Mouse (Mus musculus): ENCODE measurements around the gene Hoxd4.
A peak's percentile ranks its signal among the peaks of the same experiment; 100 is the strongest.

The Hoxd4 gene

GRCm38 (mm10) chr2:74704999-74705466 is 6.7 kb upstream of the Hoxd4 start:
- no peak for DNase-seq (ENCODE audit: extremely low read depth, low read depth)

GRCm38 (mm10) chr2:74705467-74706089 is 6.2 kb upstream of the Hoxd4 start:
- no peak for DNase-seq (ENCODE audit: extremely low read depth, low read depth)

GRCm38 (mm10) chr2:74706393-74706960 is 5.3 kb upstream of the Hoxd4 start:
- DNase-seq (ENCODE audit: extremely low read depth, low read depth): no peak

- DNase-seq (ENCODE audit: extremely low read depth, low read depth): no peak
These were observed 4.1 kb upstream of the Hoxd4 start for GRCm38 (mm10) chr2:74707599-74707998.

- DNase-seq (ENCODE audit: extremely low read depth, low read depth): no peak
These were observed 3.1 kb upstream of the Hoxd4 start for GRCm38 (mm10) chr2:74708676-74709075.

- DNase-seq (ENCODE audit: extremely low read depth, low read depth): no peak
These were observed 2.0 kb upstream of the Hoxd4 start for GRCm38 (mm10) chr2:74709465-74710419.

- DNase-seq (ENCODE audit: extremely low read depth, low read depth): no peak
These were observed 693 bp upstream of the Hoxd4 start for GRCm38 (mm10) chr2:74710929-74711543.

GRCm38 (mm10) chr2:74713239-74714150 is 1.8 kb downstream of the Hoxd4 start:
- DNase-seq (ENCODE audit: extremely low read depth, low read depth): no peak

- no peak for DNase-seq (ENCODE audit: extremely low read depth, low read depth)
These were observed 2.5 kb downstream of the Hoxd4 start for GRCm38 (mm10) chr2:74714156-74714789.

- DNase-seq (ENCODE audit: extremely low read depth, low read depth): no peak
These were observed 3.2 kb downstream of the Hoxd4 start for GRCm38 (mm10) chr2:74714881-74715280.

- DNase-seq (ENCODE audit: extremely low read depth, low read depth): peak; percentile 70
These were observed 3.9 kb downstream of the Hoxd4 start for GRCm38 (mm10) chr2:74715504-74716241.

- no peak for DNase-seq (ENCODE audit: extremely low read depth, low read depth)
These were observed 8.7 kb downstream of the Hoxd4 start for GRCm38 (mm10) chr2:74720384-74720783.

GRCm38 (mm10) chr2:74720955-74721491 is 9.3 kb downstream of the Hoxd4 start:
- DNase-seq (ENCODE audit: extremely low read depth, low read depth): no peak

GRCm38 (mm10) chr2:74721882-74722281 is 10.2 kb downstream of the Hoxd4 start:
- DNase-seq (ENCODE audit: extremely low read depth, low read depth): no peak

- DNase-seq (ENCODE audit: extremely low read depth, low read depth): no peak
These were observed 11.2 kb downstream of the Hoxd4 start for GRCm38 (mm10) chr2:74722949-74723348.

GRCm38 (mm10) chr2:74724244-74725015 is 12.7 kb downstream of the Hoxd4 start:
- DNase-seq (ENCODE audit: extremely low read depth, low read depth): no peak

GRCm38 (mm10) chr2:74725171-74725570 is 13.4 kb downstream of the Hoxd4 start:
- DNase-seq (ENCODE audit: extremely low read depth, low read depth): no peak

GRCm38 (mm10) chr2:74726551-74726950 is 14.8 kb downstream of the Hoxd4 start, which contains the start of gene Gm28230:
Gm28230 (plus strand) TSS chr2:74726728.
- no peak for DNase-seq (ENCODE audit: extremely low read depth, low read depth)
